Mouse (Mus musculus) cerebellum, postnatal 36 days (tissue): ENCODE measurements around the gene Dusp28.

ENCODE experiments used
- DNase-seq, 2 experiments: peaks; one replicate each; pipeline ENCODE4 v3.0.0; 2021 to 2022; ENCODE audit warnings: mixed read lengths in 2 of 2

Gene Dusp28

DNA sequence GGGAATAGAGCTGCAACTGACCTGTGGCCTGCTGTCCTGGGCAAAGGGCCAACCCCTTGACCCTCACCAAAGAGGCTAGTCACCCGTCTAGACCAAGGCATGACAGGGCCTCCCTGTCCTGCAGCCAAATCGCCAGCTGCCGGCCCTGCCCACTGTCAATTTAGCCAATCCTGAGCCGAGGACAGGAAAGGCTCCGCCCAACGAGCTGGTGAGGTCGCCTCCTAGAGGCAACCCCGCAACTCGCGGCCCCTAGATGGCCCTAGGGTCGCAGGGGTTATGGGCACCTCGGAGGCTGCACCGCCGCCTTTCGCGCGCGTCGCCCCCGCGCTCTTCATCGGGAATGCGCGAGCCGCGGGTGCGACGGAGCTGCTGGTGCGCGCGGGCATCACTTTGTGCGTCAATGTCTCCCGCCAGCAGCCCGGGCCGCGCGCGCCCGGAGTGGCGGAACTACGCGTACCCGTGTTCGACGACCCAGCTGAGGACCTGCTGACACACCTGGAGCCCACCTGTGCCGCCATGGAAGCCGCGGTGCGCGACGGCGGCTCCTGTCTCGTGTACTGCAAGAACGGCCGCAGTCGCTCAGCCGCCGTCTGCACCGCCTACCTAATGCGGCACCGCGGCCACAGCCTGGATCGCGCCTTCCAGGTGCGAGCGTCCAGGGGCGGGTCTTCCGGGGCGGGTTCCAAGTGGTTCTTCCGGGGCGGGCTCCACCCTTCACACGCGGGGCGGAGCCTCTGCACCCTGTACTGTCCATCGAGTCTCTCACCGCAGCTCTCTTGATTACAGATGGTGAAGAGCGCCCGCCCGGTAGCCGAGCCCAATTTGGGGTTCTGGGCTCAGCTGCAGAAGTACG is at the start of gene Dusp28:
Gene Dusp28 (plus strand): TSS at position 203 of the 853 bp plus-strand sequence.
- DNase-seq, result peak; percentile 85 to 88

DNA sequence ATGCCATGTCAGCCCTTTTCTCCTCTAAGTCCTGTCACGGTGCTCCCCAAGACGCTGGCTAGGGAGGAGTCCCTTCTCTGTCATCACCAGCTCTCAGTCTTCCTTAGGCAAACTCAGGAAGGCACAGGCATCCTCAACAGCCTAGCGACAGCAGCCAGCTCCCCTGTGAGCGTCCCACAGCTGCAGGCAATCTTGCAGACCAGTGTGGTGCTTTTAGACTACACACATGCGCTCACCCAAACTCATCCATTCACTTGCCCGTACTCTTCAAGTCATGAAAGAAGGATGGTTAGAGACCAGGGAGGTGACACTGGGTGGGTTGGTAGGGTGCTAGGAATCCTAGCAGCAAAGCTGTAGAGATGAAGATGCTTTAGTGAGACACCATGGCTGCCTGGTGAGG is 45.3 kb upstream of the Dusp28 start:
- DNase-seq, result no peak

DNA sequence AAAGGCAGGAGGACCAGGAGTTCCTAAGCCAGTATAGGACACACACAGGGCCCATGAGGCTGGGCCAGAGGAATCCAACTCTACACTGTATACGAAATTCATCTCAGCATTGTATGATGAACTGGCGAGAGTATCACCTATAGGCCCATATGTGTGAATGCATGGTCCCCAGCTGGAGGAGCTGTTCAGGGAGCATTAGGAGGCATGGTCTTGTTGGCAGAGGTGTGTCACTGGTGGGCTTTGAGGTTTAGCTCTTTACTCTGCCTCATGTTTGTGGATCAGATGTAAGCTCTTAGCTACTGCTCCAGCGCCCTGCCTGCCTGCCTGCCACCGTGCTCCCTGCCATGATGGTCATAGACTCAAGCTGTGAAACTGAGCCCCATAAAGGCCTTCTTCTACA is 43.5 kb upstream of the Dusp28 start:
- no peak for DNase-seq

DNA sequence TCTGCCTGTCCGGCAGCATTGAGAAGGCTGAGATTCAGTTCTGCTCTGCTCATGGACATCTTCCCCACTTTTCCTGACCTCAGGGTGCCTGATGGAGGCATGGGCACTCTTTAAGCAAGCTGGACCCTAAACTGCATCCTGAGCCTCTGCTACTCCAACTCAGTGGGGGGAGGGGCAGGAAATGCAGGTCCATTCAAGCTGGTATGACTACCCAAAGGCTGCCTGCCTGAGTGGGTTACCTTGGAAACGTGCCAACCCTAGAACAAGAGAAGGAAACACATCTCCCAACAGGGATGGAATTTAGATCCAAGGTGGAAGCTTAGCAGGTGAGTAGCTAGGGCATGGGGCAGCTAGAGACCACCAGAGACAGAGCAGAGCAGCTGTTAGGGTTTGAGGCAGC is 40.6 kb upstream of the Dusp28 start:
- no peak for DNase-seq

DNA sequence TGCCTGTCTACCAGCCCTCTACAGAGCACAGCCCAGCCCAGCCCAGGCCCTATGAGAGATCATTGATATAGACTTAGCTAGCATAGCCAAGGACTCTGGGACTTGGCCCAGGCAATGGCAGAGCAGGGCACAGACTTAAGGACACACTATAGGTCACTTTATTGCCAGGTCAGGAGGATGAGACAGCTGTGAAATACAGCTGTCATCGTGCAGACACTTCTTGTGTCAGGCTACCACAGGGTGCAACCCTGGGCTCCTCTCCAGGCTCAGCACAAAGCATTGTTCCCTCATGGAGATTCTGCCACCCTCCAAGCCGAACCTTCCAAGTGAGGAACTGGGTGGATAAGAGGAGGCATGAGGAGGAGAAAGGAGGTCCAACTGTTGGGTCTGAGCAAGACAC is 36.8 kb upstream of the Dusp28 start:
- DNase-seq, result no peak

DNA sequence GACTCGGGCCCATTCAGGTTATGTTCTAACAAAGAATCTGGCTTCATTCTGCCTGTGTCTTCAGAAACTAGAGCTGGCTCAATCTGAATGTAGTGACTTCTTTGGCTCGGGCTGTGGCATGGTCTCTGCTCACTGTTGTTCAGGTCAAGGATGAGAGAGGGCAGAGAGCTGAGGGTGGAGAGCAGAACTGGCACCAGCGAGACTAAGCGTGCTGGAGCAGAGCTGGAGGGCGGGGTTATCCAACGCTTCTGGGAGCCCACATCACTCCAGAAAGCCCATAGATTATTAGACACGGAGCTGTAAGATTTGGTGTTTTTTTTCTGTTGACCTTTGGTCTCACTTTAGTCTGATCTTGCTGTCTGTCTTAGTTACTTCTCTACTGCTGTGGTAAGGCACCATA is 34.1 kb upstream of the Dusp28 start:
- DNase-seq, result no peak

DNA sequence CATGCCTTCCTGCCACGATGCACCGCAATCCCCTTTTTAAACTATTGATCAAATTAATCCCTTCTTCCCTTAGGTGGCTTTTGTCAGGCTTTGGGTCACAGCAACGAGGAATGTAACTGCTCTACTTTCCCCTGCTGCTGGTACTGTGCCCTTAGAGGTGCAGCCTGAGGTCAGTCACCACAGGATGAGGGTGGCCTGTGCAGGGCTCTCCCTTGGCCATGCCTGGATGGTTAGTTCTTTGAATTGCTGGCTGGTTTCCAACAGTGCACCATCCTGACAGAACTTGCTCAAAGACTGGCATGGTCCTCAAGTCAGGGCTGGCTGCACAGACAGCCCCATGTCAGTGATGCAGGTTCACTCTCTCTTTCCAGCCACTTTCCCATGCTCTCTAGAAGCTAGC is 32.8 kb upstream of the Dusp28 start:
- DNase-seq, result no peak

DNA sequence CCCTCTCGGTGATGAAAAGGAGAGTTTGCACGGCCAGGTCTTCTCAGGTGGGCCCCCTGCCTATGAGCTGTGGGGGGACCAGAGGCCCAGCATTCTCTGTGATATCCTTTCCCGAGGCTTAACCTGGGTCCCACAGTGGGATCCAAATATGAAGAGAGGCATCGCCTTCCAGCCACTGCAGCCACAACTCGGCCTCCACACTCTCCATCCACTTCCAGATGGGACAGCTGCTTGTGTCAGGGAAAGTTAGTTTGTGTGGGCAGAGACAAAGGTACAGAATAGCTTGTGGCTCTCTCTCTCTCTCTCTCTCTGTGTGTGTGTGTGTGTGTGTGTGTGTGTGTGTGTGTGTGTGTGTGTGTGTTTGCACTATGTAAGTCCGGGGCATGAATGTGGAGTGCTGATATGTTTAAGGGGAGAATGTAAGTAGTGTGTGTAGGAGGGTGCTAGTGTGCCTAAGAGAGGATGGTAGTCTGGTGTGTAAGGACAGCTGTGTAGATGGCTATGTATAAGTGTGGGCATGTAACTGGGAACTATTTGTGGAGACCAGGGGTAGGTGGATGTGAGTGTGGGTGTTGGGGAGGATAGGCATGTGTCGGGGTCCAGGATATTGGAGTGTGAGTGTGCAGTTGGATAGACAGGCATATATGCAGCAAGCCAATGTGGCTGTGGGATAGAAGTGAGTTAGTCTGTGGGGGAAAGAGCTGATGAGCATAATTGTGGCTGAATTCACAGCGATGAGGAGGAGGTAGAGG is 31.2 kb upstream of the Dusp28 start:
- no peak for DNase-seq

DNA sequence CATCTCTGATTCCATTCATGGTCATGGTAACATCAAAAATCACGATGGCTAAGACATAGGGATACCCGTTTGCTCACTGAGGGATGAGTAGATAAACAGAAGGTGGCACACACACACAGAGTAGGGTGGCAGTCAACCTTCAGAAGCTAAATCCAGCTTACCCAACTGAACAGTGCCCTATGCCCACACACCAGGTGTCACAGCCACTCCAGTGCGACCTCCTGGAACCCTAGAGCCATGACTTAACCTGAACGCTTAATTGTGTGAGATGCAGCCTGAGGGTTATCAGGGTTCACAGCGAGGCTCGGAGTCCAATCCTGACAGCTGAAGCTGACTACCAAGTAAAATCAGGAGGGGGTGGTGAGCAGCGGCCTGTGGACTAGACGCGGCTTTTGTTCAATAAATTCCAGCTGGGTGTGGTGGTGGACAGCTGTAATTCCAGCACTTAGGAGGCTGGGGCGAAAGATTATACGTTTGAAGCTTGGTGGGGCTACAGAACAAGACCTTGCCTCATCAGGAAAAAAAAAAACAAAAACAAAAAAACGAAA is 29.3 kb upstream of the Dusp28 start:
- no peak for DNase-seq

DNA sequence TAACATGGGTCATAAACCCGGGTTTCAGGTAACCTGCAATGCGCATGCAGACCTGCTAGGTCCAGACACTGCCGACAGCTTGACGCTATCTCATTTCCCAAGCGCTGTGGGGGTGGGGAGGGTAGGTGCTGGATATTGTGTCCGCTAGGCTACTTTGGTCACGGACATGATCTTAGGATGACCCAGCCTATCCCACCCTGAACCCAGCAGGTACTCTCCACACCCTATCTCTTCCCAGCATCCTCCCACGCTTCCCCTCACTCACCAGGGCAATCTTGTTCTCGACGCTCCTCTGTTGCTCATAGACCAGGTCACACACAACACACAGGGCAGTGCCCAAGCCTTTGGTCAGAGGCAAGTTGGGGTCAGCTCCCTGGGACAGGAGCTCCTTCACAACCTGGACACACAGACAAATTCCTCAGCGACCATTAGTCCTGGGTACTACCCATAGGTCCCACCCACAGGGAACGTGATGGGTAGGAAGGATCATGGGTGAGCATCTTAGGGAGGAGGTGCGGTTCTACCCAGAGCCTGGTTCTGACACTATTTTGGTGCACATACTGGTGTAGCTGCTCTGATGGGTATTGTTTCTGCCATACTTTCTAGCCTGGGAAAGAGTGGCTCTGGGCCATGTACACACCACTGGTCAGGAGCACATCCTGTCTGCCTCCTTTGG is 28.6 kb upstream of the Dusp28 start:
- no peak for DNase-seq

DNA sequence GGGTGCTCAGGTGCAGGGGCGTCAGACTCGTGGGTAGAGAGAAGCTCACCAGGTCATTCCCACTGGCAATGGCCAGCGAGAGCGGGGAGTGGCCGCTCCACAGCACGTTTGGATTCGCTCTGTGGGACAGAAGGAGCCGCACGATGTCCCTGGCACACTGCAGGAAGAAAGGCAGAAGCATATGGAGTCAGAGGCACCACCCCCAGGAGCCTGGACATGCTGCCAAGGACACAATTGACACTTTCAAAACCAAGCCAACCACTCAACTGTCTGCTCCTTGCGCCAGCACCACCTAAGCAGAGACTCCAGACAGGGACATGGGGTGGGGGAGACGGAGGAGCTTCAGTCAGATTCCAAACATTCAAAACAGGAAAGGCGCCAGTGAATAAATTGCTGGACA is 27.5 kb upstream of the Dusp28 start:
- peak; percentile 91 to 94 for DNase-seq

DNA sequence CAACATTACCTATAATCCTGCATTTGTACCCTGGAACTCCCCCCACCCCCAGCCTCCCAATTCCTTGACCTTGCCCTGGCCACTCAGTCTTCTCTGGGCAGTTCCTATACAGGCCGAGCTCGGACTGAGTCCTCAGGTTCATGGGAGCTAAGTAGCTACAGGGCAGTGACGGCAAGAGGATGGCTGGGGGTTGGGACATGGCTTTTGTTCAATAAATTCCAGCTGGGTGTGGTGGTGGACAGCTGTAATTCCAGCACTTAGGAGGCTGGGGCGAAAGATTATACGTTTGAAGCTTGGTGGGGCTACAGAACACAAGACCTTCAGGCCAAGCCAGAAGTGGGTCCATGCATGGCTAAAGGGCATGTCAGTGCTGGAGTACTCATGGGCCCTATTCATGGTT is 26.7 kb upstream of the Dusp28 start:
- DNase-seq, result no peak

DNA sequence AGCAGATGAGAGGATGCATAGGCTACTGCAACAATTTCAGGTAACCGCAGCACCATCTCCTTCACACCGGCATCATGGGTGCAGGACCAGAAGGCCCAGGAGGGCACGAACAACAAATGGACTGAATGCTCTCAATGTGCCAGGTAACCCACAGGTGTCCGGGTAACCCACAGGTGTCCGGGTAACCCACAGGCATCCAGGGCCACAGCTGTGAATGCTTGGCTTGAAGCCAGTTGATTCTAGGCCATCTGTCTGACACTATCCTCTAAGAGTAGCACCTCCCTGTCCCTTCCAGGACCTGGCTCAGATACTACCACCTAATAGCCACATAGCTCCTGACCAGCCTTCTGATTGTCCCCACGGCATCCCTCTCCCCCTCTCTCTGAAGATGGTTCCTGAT is 24.8 kb upstream of the Dusp28 start:
- DNase-seq, result peak in 1 of 2 experiments; percentile 34

DNA sequence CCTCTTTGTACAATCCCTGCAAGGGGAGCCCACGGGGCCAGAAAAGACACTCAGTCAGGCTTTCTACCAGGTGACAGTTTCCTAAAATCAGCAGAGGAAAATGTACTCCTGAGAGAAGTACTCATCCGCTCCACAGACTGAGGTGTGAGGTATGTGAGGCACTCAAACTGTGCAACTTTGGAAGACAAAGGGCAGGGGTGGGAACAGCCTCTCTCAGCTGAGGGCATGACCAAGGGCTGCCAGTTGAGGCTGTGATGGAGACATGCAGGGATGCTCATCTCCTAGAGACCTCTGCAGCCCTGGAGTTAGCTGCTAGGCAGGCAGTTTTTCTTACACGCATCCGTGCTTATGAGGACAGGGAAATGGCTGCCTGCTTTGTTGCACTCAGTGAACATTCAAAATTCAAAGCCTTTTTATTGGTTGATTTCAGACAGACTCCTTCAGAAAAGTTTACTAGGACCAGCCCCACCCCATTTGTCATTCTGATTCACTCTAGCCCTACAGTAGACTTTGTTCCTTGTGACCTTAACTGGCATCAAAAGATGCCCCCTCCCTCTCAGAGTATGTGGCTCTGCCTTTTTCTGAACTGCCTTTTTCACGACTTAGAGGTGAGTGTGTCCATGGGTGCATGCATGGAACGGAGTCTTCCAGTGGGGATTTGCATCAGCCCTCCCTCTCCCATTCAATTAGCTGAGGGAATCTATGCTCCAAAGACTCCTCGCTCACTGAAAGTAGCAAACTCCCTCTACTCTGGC is 17.7 kb upstream of the Dusp28 start:
- no peak for DNase-seq

DNA sequence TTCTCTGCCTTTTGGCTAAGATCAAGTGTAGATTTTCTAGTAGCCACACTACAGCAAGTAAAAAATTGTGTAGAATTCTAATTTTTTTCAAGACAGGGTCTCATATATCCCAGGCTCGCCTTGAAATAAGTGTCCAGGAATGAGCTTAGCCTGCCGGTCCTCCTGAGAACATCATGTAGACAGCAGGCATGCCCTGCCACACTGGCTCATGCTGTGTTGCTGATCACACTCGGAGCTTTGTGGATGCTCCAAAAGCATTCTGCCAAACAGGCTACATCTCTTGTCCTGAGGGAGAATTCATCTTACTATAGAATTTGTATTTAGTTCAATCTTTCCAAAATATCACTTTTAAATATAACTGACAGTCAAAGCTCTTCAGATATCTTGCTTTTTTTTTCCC is 14.0 kb upstream of the Dusp28 start:
- peak; percentile 56 to 58 for DNase-seq

DNA sequence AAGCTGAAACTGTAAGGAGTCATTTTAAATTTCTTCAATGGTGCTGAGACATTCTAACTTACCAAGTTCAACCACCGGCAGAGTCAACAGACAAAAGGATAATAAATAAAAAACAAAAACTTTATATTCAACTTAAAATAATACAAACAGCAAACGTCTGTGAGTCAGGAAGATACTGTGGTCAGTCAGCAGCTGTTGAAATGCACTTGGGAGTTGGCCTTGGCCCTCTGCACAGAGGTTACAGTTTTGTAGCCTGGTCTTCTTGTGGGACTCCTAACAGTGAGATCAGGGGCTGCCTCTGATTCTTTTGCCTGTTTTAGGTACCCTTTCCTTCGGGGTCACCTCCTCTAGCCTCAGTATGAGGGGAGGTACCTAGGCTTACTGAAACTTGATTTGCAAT is 12.9 kb upstream of the Dusp28 start:
- DNase-seq, result no peak

DNA sequence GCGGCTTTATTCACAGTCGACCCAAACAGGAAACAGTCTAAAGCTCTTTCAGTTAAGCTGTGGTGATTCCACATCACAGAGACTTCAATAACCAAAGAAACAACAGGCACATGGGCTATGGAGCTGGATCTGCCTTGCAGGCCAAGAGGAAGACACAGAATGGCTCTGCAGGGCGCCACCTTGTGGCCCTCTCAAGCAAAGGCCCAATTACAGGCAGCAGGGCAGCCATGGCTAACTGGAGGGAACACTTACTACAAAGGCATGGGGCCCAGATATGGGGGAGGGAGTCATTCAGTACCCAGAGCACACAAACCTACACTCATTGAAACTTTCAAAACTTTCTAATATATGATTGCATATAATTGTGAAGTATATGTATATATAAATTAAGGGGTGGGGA is 11.7 kb upstream of the Dusp28 start:
- peak; percentile 91 to 93 for DNase-seq

DNA sequence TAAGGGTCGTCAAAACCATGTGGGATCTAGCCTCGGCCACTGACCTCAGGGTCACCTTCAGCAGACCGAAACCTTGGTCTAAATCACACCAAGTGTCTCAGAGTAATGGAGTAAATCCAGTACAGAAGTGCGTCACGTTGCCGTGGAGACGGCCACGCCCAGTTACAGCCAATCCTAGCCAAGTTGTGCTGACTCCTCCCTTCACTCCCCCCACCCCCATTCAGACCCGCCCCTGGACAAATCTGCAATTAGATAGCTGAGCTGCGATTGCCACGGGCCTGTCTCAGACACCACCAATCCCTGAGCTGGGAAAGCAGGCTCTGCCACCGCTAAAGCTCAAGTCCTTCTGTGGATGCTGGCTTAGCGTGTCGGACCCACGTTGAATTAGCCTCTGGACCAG is 4.0 kb upstream of the Dusp28 start, which contains the start of gene Ankmy1:
Gene Ankmy1 (minus strand): TSS at position 121 of the 400 bp plus-strand sequence.
- DNase-seq, result no peak

DNA sequence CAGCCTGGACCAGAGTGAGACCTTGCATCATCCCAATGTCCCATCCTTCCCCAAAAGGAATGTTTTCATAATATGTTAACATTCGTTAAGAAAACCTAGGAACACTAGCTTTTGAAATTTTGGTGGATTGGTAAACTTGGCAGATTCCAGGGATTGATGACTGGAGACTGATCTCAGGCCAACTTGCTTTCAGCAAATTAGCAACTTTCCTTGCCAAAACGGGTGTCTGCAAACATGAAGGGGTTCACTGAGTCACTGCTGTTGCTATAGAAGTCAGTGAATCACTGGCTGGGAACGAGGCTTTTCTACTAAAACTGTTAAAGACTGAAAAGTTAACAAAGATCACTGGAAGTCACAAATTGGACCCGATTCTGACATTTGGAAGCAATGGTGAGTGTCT is 3.2 kb upstream of the Dusp28 start:
- DNase-seq, result no peak

DNA sequence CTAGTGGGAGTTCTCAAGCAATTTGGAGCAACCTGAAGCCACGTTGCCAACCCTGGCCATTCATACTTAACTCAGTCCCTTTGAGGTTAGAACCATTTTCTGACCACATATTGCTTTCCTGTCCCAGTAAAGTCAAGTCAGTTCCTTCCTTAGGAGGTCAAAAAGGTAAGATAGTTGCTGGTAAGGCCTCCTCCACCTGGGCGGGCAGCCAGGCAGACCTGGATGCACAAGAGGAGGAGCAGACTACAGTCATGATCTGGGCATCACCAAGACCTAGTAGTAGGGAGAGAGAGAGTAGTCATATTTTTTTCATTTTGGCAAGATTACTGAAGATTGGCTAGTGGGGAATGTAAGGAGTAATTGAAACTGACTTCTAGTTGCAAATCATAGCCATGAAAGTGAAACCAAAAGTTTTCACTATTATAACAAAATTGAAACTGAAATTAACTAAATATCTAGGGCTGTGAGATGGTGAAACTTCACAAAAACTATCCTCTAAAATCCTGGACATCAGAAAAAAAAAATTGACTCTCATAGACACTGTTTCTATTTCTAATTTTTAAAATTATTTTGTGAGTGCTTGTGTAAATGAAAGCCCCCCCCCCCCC is 974 bp upstream of the Dusp28 start:
- no peak for DNase-seq

DNA sequence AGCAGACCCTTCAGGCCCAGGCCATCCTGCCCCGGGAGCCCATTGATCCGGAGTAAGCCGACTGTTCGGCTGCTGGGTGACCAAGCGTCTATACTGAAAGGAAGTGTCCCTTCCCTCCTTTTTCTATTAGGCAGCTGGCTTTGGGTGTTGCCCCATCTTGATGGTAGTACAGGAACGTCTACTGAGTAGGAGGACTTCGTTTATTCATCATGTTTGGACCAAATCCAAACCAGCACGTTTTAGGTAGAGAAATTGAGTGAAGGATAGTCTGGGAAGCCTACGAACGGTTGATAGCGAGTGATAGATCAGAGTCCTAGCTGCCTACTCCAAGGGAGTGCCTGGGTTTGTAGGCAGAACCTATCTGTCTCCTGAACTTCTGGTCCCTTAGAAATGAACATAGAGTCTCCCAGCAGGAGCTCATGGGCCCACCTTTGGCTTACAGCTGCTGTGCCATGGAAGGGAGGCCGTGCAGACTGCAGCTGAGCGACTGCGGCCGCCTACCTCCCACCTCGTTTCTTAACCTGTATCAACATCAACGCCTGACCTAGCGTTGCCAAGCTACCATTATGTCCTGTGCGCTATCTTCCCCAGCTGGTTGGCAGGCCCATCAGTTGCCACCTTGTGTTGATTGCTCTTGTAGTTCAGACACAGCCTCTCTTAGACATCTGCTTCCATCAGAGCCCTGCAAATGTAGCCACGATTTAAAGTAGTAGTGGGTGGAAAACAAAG is 1.0 kb downstream of the Dusp28 start:
- no peak for DNase-seq
